Mouse (Mus musculus): ENCODE data around the gene Oscp1.

- TF ChIP-seq CTCF (IDR thresholded peaks at IDR 0.05; ENCODE audit: low read depth, low read length) (no peak), POLR2A (IDR thresholded peaks at IDR 0.05; ENCODE audit: extremely low read depth, insufficient read depth, low read length) (no peak)
Observed at GRCm38 (mm10) chr4:126099365-126099764, 41.0 kb downstream of the Oscp1 start.

All from liver, adult 2 months (tissue).